Mouse (Mus musculus) ES-Bruce4 (cell line): Measurements from ENCODE around the gene Galnt9. TPM values are rescaled to one million over a fixed set of nuclear protein-coding genes. Genes with fewer than 3 reads are reported as not detected.

Experiments
- H3K27ac ChIP-seq: 2 replicates; pipeline ENCODE4 v1.5.1; 2012; ENCODE audit warnings: low read length, inconsistent platforms; ENCODE audit not compliant: insufficient read depth
- H3K27me3 ChIP-seq: 2 replicates; pipeline ENCODE4 v1.6.1; 2012; ENCODE audit warnings: mild to moderate bottlenecking, low read length, inconsistent platforms; ENCODE audit not compliant: control insufficient read depth, poor library complexity, insufficient read depth, severe bottlenecking
- H3K36me3 ChIP-seq: 2 replicates; pipeline ENCODE4 v1.6.1; 2012; ENCODE audit warnings: inconsistent platforms, mild to moderate bottlenecking, low read length, moderate library complexity; ENCODE audit not compliant: control insufficient read depth, poor library complexity, insufficient read depth, severe bottlenecking
- H3K4me1 ChIP-seq: one replicate; pipeline ENCODE4 v1.8.1; 2011; ENCODE audit warnings: low read length; ENCODE audit not compliant: control insufficient read depth, insufficient read depth
- H3K4me3 ChIP-seq: 2 replicates; pipeline ENCODE4 v1.5.1; 2011; ENCODE audit warnings: low read depth, mild to moderate bottlenecking, low read length
- H3K9ac ChIP-seq: 2 replicates; pipeline ENCODE4 v1.6.1; 2012; ENCODE audit warnings: low read depth, mild to moderate bottlenecking, inconsistent platforms; ENCODE audit not compliant: poor library complexity, severe bottlenecking
- H3K9me3 ChIP-seq: replicated peaks from 2 replicates; pipeline ENCODE4 v1.6.1; 2012; ENCODE audit warnings: mild to moderate bottlenecking, low read length, inconsistent platforms; ENCODE audit not compliant: control insufficient read depth, poor library complexity, insufficient read depth, severe bottlenecking
- CTCF ChIP-seq: IDR thresholded peaks from one replicate; pipeline ENCODE4 v1.8.1; 2011; ENCODE audit warnings: low read depth, low read length
- EP300 ChIP-seq: IDR thresholded peaks from 2 replicates; pipeline ENCODE4 v1.6.1; 2011; ENCODE audit warnings: low read depth, low read length; ENCODE audit not compliant: insufficient read depth
- POLR2A ChIP-seq: IDR thresholded peaks from one replicate; pipeline ENCODE4 v1.8.1; 2011; ENCODE audit warnings: low read length; ENCODE audit not compliant: insufficient read depth
- polyA plus RNA-seq: library from polyadenylated mRNA; stranded (reverse); fragments of >200 nt; gene quantifications from 2 replicates; pipeline ENCODE4 v1.2.4, GENCODE M21; 2011; ENCODE audit warnings: low read depth; ENCODE audit not compliant: missing spikeins, insufficient read depth, insufficient read length

Galnt9 gene
- polyA plus RNA-seq, 1 experiment = 0.69 TPM

DNA sequence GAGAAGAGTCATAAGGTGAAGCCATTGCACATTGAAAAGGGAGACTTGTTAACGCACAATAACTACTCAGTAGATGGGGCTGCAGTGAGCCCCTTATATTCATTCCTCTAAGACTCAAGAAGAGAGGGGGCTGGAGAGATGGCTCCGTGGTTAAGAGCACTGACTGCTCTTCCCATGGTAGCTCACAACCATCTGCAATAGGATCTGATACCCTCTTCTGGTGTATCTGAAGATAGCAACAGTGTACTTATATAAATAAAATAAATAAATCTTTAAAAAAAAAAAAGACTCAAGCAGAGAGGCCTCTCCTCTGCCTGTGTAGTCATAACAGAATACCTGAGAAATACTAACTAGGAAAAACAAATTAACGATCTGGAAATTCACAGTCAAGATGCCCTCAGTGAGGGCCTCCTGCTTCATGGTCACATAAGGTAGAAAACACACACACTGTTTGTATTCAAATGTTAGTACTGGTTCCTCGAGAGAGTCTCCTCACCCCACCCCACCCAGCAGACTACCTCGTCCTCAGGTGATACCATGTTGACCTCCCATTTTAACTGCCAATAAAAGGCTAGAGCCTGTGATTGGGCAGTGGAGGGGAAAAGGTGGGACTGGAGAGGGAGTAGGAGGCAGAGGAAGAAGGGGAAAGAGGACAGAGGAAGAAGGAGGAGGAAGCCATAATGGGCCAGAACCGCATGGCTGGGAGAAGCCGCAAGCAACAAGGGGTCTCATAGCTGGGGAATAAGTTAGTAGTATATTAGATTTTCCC lies 94.3 kb downstream of the Galnt9 start:
- Histone ChIP-seq H3K9me3 (peaks cover 4% of the 10 kb centered on the region; the same call in 1 of the 2 replicates), H3K27me3 (no peaks in the 10 kb centered on the region), H3K27ac (no peak overlapping the region), H3K4me1 (no peaks in the 10 kb centered on the region), H3K36me3 (no peaks in the 10 kb centered on the region), H3K9ac (peak overlapping the region; percentile 10), H3K4me3 (peak overlapping the region; percentile 56; the same call in 1 of the 2 replicates)
- TF ChIP-seq POLR2A (no peak), CTCF (no peak), EP300 (no peak)

GRCm38 (mm10) chr5:110639459-110639858 lies 95.3 kb downstream of the Galnt9 start:
- Histone ChIP-seq H3K36me3 (no peaks in the 10 kb centered on the region), H3K9me3 (peaks cover 6% of the 10 kb centered on the region; the same call in 1 of the 2 replicates), H3K4me1 (no peaks in the 10 kb centered on the region), H3K27me3 (no peaks in the 10 kb centered on the region), H3K9ac (peak overlapping the region; percentile 10), H3K27ac (no peak overlapping the region), H3K4me3 (peak overlapping the region; percentile 56)
- TF ChIP-seq CTCF (peak; percentile 11), EP300 (no peak)

- Histone ChIP-seq H3K27me3 (no peaks in the 10 kb centered on the region), H3K9ac (no peak overlapping the region), H3K4me3 (no peak overlapping the region), H3K9me3 (peaks cover 6% of the 10 kb centered on the region; the same call in 1 of the 2 replicates), H3K4me1 (no peaks in the 10 kb centered on the region), H3K36me3 (peaks cover 25% of the 10 kb centered on the region), H3K27ac (no peak overlapping the region)
- TF ChIP-seq EP300 (no peak), POLR2A (no peak), CTCF (no peak)
Observed at GRCm38 (mm10) chr5:110646377-110646776, 102.2 kb downstream of the Galnt9 start.

- Histone ChIP-seq H3K36me3 (peaks cover 46% of the 10 kb centered on the region), H3K27ac (no peak within 1 kb of the TSS)
Observed at GRCm38 (mm10) chr5:110652719-110653648, 108.8 kb downstream of the Galnt9 start, which contains the start of the genes Noc4l and Ddx51. TSS of gene Noc4l (minus strand) at chr5:110653417. TSS of gene Ddx51 (plus strand) at chr5:110653451.

DNA sequence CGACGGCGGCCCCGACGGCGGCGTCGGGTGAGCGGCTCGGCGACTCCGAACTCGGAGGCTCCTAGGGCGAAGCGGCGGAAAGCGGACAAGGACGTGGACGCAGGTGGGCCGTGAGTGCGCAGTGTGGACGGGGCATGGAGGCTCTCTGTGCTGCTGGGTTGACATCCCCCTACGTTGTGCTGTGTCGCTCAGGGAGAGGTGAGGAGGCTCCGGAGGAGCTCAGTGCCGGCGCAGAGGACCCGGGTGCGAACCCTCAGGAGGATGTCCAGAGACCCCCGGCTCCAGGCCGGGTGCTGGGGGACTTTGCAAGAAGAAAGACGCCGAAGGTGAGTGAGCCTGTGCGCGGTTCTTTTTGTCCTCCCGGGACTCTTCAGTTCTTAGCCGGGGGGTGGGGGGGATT lies 109.5 kb downstream of the Galnt9 start:
- no peak for TF ChIP-seq EP300
- TF ChIP-seq POLR2A = no peak
- TF ChIP-seq CTCF = no peak
- Histone ChIP-seq H3K27me3 (no peaks in the 10 kb centered on the region), H3K4me3 (peak overlapping the region; percentile 86), H3K9me3 (no peaks in the 10 kb centered on the region), H3K4me1 (no peaks in the 10 kb centered on the region), H3K36me3 (peaks cover 46% of the 10 kb centered on the region), H3K27ac (no peak overlapping the region), H3K9ac (peak overlapping the region; percentile 76)

More at GRCm38 (mm10) chr5:110652719-110653648, 108.8 kb downstream of the Galnt9 start, which contains the start of the genes Noc4l and Ddx51:
- no peaks in the 10 kb centered on the region for H3K27me3 ChIP-seq
- TF ChIP-seq POLR2A (no peak), CTCF (no peak), EP300 (no peak)
- no peaks in the 10 kb centered on the region for H3K9me3 ChIP-seq
- peak within 1 kb of the TSS; percentile 76 for H3K9ac ChIP-seq
- peak within 1 kb of the TSS; percentile 86 for H3K4me3 ChIP-seq
- no peaks in the 10 kb centered on the region for H3K4me1 ChIP-seq
